Mouse (Mus musculus) gastrocnemius, adult 8-10 months (tissue): ENCODE results near the gene Klf8. TPM values are rescaled to one million over a fixed set of nuclear protein-coding genes. Genes with fewer than 3 reads are reported as not detected.
"Not testable (repeated sequence)": the region's sequence is repeated elsewhere in the genome, so short reads cannot be mapped to it uniquely, and the experiment has no call there.

Source experiments
- DNase-seq, 2 experiments: peaks; one replicate each; pipeline ENCODE4 v3.0.0; 2022; ENCODE audit warnings: low spot score in 2 of 2
- total RNA-seq, 4 experiments: library from RNA; stranded (reverse); gene quantifications; 2 replicates each; pipeline ENCODE4 v1.2.4; 2022

Klf8 gene
- total RNA-seq = under 1 TPM; 0.15 to 0.62 (median 0.24) TPM

DNA sequence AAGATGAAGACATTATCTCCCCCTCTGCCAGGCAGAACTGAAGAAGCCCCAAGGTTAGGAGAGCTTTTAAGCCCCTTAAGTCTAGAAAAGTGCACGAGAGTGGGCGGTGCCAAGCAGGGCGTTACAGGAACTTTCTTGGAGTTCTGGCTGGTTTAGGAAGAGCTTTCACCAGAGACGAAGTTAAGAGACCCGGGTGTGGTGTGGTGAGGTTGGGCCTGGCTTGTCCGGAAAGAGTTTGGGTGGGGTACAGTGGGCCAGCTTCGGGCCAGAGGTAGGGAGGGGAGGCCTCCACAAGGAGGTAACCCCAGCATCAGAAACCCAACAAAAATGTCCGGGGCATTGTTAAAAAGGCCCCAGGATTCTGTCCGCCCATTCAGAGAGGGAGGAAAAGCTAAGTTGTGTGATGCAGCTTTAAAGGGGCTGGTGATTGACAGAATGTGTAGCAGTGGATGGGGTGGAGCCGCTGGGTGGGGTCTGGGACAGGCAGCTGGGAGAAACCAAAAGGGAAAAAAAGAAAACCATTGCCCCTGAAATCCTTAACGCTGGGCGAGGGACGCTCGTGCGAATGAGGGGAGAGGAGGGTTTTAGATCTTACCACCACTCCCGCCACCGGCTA lies at the start of gene Klf8:
Klf8 (plus strand) TSS at position 163 of the 616 bp plus-strand sequence.
- DNase-seq = no peak

DNA sequence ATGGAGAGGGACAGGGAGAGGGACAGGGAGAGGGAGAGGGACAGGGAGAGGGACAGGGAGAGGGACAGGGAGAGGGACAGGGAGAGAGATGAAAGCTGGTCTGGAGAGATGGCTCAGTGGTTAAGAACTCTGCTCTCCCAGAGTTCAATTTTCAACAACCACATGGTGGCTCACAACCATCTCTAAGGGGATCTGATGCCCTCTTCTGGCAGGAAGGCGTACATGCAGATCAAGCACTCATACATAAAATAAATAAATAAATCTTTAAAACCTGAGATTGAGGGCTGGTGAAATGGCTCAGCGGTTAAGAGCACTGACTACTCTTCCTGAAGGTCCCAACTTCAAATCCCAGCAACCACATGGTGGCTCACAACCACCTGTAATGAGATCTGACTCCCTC lies 38.1 kb upstream of the Klf8 start:
- not testable (repeated sequence) for DNase-seq

- no peak for DNase-seq
Observed at GRCm38 (mm10) chrX:153211101-153211500, 26.2 kb upstream of the Klf8 start.

- DNase-seq = no peak
Observed at GRCm38 (mm10) chrX:153231240-153231639, 6.0 kb upstream of the Klf8 start.

DNA sequence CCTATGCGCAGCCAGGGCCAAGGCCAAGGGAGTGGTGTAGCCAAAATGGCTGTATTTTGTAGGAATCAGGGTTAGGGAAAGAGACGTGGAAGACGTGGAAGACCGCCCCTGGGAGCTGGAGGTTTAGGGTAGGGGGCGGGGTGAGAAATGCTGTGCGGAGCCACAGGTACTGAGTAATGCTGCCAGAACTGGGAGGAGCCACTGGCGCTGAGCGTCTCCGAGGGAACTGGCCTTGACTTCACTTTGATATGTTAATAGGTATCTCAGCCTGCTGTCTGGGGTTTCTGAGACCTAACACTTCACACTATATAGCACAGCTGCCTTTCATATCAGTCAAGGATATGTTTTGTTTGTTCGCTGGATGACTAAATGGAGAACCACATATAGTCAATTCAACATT lies 4.0 kb upstream of the Klf8 start:
- no peak for DNase-seq

GRCm38 (mm10) chrX:153237920-153238504 lies 746 bp downstream of the Klf8 start:
- no peak for DNase-seq

DNA sequence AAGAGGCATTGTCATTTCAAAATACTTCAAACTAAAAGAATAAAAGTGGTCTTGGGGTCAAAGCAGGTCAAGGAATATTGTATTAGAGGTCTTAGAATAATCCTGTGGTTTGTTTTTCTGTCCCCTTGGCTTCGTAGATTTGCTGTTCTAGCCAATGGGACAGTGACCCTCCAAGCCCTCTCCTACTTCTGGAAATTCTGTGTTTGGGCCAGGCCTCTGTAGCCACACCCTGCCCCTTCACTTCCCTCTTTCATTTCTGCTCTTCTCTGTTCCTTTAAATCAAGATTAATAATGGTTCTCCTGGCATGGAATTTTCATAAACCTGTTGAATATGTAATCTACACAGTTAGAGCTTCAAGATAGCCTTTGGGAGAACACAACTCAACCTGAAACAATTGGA lies 17.0 kb downstream of the Klf8 start:
- DNase-seq = no peak

- DNase-seq = no peak
Observed at GRCm38 (mm10) chrX:153255504-153255903, 18.2 kb downstream of the Klf8 start.

DNA sequence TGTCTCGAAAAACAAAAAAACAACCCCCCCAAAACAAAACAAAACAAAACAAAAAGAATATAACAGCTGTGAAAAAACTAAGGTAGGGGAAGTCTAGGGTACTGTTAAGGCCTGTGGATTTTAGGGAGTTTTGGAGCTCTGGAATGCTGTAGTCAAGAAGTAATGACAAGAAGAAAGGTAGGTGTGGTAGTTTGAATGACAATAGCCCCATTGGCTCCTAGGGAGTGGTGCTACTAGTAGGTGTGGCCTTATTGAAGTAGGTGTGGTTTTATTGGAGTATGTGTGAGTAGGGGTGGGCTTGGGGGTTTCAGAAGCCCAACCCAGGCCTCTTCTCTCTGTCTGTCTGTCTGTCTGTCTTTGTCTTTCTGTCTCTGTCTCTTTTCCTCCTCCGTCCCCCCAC lies 44.9 kb downstream of the Klf8 start:
- DNase-seq = no peak

DNA sequence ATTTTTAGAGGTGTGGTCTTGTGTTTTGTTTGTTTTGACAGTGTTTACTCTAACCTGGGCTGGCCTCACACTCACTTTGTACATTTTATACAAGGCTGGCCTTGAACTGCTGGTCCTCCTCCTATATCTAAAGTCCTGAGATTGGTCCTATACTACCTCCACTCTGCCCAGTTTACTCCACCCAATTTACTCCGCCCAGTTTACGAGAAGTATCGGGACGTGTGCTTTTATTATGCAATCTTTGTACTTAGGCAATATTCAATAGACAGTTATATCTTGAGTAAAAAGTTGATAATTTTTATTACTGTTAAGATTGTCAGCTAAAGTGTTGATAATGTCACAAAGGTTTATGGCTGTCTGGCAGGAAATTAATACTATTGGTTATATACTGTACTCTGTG lies 74.1 kb downstream of the Klf8 start:
- no peak for DNase-seq

GRCm38 (mm10) chrX:153323105-153323504 lies 85.8 kb downstream of the Klf8 start:
- DNase-seq = no peak

DNA sequence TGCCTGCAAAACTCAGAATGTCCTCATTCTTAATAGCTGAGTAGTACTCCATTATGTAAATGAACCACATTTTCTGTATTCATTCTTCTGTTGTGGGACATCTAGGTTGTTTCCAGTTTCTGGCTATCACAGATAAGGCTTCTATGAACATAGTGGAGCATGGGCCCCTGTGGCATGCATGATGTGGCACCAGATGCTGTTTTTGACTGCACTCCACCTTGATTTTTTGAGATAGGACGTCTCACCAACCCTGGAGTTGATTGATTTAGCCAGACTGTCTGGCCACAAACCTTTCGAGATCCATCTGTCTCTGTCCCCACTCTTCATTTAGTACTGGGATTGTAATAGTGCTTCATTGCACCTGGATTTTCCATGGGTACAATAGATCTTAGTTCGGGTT lies 96.9 kb downstream of the Klf8 start:
- DNase-seq = not testable (repeated sequence)

DNA sequence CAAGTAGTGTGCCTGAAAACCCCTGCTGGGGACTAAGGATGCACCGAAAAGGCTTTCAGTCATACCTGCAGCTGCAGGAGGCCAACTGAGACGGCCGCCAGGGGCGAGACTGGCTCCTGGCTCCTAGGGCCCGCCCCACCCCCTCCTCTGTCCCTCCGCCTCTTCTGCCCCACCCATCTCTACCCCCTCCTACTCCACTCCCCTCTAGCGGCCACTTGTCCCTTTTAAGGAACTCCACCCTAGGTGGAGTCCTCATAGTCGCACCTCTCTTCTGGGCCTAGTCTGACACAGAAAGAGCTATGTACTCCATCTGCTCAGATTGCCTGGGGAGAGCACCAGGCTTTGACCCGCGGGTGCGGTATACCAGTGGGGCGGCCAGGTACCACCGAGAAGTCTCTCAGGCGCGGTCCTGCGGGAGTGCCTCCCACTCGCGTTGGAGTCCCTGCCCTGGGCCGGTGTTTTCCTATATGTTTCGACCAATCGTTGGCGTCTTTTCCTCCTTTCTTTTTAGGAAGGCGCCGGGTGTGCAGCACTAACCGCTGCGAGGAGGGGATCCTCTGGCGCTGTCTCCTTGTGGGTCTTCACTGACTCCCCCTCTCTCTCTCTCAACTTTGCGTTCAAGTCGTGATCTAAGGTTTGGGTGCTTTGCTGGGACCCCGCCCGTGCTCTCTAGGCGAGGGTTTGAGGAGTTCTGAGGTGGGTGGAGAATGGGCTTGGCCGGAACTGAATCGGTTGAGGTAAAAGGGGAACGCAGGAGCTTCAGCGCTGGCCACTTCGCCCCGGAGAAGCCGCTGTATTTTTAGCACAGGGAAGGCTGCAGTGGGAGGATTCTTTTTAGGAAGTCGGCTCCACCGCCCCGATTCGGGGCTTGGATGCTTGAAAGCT lies 122.3 kb downstream of the Klf8 start:
- DNase-seq = peak in 1 of 2 experiments; percentile 3

- no peak for DNase-seq
Observed at GRCm38 (mm10) chrX:153360216-153360590, 122.9 kb downstream of the Klf8 start.

GRCm38 (mm10) chrX:153360666-153361269 lies 123.5 kb downstream of the Klf8 start:
- no peak for DNase-seq

DNA sequence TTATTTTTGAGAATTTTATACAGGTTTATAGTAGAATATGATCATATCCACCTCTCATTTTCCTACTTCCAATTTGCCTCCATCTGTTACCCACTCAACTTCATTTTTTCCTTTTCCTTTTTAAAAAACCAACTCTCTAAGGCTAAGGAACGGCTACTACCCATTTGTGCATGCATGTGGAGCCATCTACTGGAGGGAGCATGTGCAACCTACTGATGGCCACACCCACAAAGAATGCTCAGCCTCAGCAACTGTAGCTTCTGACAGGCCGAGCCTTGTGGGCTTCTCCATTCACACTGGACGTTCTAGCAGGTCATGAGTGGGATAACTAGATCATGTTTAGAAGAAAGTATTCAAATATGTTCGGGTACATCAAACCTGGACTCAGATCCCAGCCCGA lies 129.5 kb downstream of the Klf8 start:
- peak in 1 of 2 experiments; percentile 10 for DNase-seq

GRCm38 (mm10) chrX:153369780-153370179 lies 132.5 kb downstream of the Klf8 start:
- DNase-seq = no peak

- DNase-seq = no peak
Observed at GRCm38 (mm10) chrX:153375105-153375504, 137.8 kb downstream of the Klf8 start.

- no peak for DNase-seq
Observed at GRCm38 (mm10) chrX:153381753-153382152, 144.5 kb downstream of the Klf8 start.

DNA sequence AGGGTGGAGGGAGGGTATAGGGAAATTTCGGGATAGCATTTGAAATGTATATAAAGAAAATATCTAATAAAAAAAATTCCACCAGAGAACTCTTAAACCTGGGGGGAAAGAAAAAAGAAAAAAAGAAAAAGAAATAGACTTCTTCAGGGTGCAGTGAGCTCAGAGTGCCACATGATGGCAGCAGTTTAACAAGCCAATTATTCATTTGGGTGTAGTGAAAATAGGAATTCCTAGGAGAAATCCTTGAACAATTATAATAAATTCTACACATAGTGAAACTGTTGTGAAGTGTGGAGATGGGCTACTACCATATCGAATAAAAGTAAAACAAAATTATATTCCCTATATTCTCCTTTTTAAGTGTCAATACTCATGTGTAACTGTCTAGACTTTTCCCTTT lies 152.0 kb downstream of the Klf8 start:
- no peak for DNase-seq

DNA sequence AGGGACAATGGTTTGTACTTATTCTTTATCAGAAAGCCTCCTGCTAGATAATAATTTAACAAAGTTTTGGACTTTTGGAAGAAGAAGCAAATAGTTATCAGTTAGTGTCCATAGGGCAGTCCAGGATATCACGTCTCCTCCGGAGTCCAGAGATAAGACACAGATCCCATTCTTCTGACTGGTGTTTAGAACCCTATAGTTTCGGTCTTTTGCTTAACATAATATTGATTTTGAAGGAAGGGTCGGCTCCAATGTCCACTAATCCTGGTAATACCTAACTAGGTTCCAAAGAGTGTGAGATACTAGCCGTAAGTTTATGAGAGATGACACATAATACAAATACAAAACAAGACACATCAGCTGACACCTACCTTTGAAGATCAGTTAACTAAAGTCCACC lies 179.8 kb downstream of the Klf8 start:
- DNase-seq = no peak

- no peak for DNase-seq
Observed at GRCm38 (mm10) chrX:153433659-153434293, 196.5 kb downstream of the Klf8 start.
